22 mouse cellular contexts compared by ENCODE assay signal in genomic region chr12:76310633-76311032, GRCm38 (mm10). TPM values are rescaled to one million over a fixed set of nuclear protein-coding genes. Genes with fewer than 3 reads are reported as not detected.
DNase-seq lines count a peak whose midpoint lies in the region; ATAC-seq and TF ChIP-seq lines count a peak whose summit lies in the region.
"Had no signal": no experiment of that assay in that cellular context is flagged by ENCODE, and none has a peak within 500 bp of the region (broad histone marks: within the 10 kb centered on the region; RNA-seq: fewer than 3 reads in every experiment).

No protein-coding gene starts in this region.

- H3K27ac ChIP-seq in heart, postnatal 0 days (ENCODE audit: low read depth), result peak overlapping the region; percentile 5; the same call in 1 of the 2 replicates
- H3K27ac ChIP-seq in lung, embryonic 15.5 days, result peak overlapping the region; percentile 56
- H3K27ac ChIP-seq in brown adipose tissue, adult 24 weeks (replicated peaks; ENCODE audit: low read depth, low read length), result peak overlapping the region; percentile 79
- 0 out of 2 replicates have a peak overlapping the region, but pooled peaks have one; percentile 18 for H3K27ac ChIP-seq in liver, embryonic 12.5 days
- H3K27ac ChIP-seq: forebrain, embryonic 15.5 days; hindbrain, embryonic 13.5 days; limb, embryonic 12.5 days; liver, embryonic 14.5 days; neural tube, embryonic 12.5 days had no signal

- peaks cover 8% of the 10 kb centered on the region for H3K4me1 ChIP-seq in heart, postnatal 0 days (ENCODE audit: control insufficient read depth, insufficient read depth)
- peaks cover 31% of the 10 kb centered on the region for H3K4me1 ChIP-seq in lung, embryonic 15.5 days
- H3K4me1 ChIP-seq in brown adipose tissue, adult 24 weeks (ENCODE audit: control insufficient read depth, insufficient read depth, insufficient read length, low read length), result peaks cover 32% of the 10 kb centered on the region
- H3K4me1 ChIP-seq in liver, embryonic 12.5 days, result peaks cover 21% of the 10 kb centered on the region; the same call in 1 of the 2 replicates

- no peak overlapping the region for H3K9ac ChIP-seq in heart, postnatal 0 days (replicated peaks; ENCODE audit: low read depth, low read length)
- H3K9ac ChIP-seq in lung, embryonic 15.5 days, result no peak overlapping the region
- H3K9ac ChIP-seq in liver, embryonic 12.5 days, result no peak overlapping the region
- H3K9ac ChIP-seq: forebrain, embryonic 15.5 days; hindbrain, embryonic 13.5 days; limb, embryonic 12.5 days; liver, embryonic 14.5 days; neural tube, embryonic 12.5 days had no signal

- no peaks in the 10 kb centered on the region for H3K9me3 ChIP-seq in heart, postnatal 0 days (replicated peaks; ENCODE audit: control insufficient read depth, low read length)
- no peaks in the 10 kb centered on the region for H3K9me3 ChIP-seq in lung, embryonic 15.5 days
- no peaks in the 10 kb centered on the region for H3K9me3 ChIP-seq in liver, embryonic 12.5 days (replicated peaks)
- H3K9me3 ChIP-seq: forebrain, embryonic 15.5 days; hindbrain, embryonic 13.5 days; limb, embryonic 12.5 days; neural tube, embryonic 12.5 days had no signal

- H3K4me2 ChIP-seq in heart, postnatal 0 days (ENCODE audit: low read depth, low read length), result no peak overlapping the region
- no peak overlapping the region for H3K4me2 ChIP-seq in lung, embryonic 15.5 days
- H3K4me2 ChIP-seq in liver, embryonic 12.5 days, result no peak overlapping the region
- H3K4me2 ChIP-seq: forebrain, embryonic 15.5 days; hindbrain, embryonic 13.5 days; limb, embryonic 12.5 days; neural tube, embryonic 12.5 days had no signal

- H3K36me3 ChIP-seq in heart, postnatal 0 days (replicated peaks; ENCODE audit: control insufficient read depth, insufficient read depth, low read length), result peaks cover 24% of the 10 kb centered on the region
- H3K36me3 ChIP-seq in lung, embryonic 15.5 days, result peaks cover 25% of the 10 kb centered on the region
- peaks cover 99% of the 10 kb centered on the region for H3K36me3 ChIP-seq in liver, embryonic 12.5 days

- 39% methylated on average over 6 of the region's 6 CpGs for WGBS in heart, postnatal 0 days
- 62% methylated on average over 6 of the region's 6 CpGs for WGBS in lung, embryonic 15.5 days
- 68% methylated on average over 6 of the region's 6 CpGs for WGBS in liver, embryonic 12.5 days (ENCODE audit: insufficient replicate concordance)

- TF ChIP-seq EP300 in heart, postnatal 0 days (IDR thresholded peaks at IDR 0.05; ENCODE audit: low read depth), result no peak

- TF ChIP-seq CTCF in heart, postnatal 0 days (IDR thresholded peaks at IDR 0.05; ENCODE audit: low read depth), result no peak

- no peak for ATAC-seq in heart, postnatal 0 days (ENCODE audit: insufficient read depth, low read depth)
- no peak for ATAC-seq in lung, embryonic 15.5 days (ENCODE audit: borderline replicate concordance, extremely low read depth, low FRiP score, low TSS enrichment)
- no peak for ATAC-seq in liver, embryonic 12.5 days
- ATAC-seq: forebrain, embryonic 15.5 days; inflammation-experienced regulatory T-cells, adult 6 months had no signal

- no peak overlapping the region for H3K4me3 ChIP-seq in heart, postnatal 0 days (ENCODE audit: low read depth, low read length)
- no peak overlapping the region for H3K4me3 ChIP-seq in lung, embryonic 15.5 days
- no peak overlapping the region for H3K4me3 ChIP-seq in brown adipose tissue, adult 24 weeks (ENCODE audit: insufficient read depth, low read depth, low read length)
- no peak overlapping the region for H3K4me3 ChIP-seq in liver, embryonic 12.5 days
- H3K4me3 ChIP-seq: forebrain, embryonic 15.5 days; hindbrain, embryonic 13.5 days; limb, embryonic 12.5 days; neural tube, embryonic 12.5 days had no signal

- no peaks in the 10 kb centered on the region for H3K27me3 ChIP-seq in heart, postnatal 0 days (ENCODE audit: control insufficient read depth, insufficient read depth, low read length)
- H3K27me3 ChIP-seq in lung, embryonic 15.5 days, result no peaks in the 10 kb centered on the region
- no peaks in the 10 kb centered on the region for H3K27me3 ChIP-seq in liver, embryonic 12.5 days (replicated peaks)
- H3K27me3 ChIP-seq: forebrain, embryonic 15.5 days; hindbrain, embryonic 13.5 days; limb, embryonic 12.5 days; neural tube, embryonic 12.5 days had no signal

- no peak for DNase-seq in heart, postnatal 0 days (ENCODE audit: low spot score)
- no peak for DNase-seq in heart, adult 9 months (ENCODE audit: low spot score in 2 of 2)
- no peak for DNase-seq in lung, postnatal 36 days
- DNase-seq in layer of hippocampus, adult 11-12 months (ENCODE audit: low spot score), result no peak
- DNase-seq: adrenal gland, adult 2 months; cerebellum, adult 2 months; cerebellum, postnatal 25 days; heart, postnatal 10 days; kidney, adult 9 months; kidney, postnatal 25 days; layer of hippocampus, postnatal 36 days; midbrain, embryonic 14.5 days; right cerebral cortex, postnatal 14 days had no signal

RNA-seq across cellular contexts. Expression of gene Akap5, which starts 14.1 kb away (rescaled TPM):
- 0.50 and 3.7 TPM in 2 replicates for total RNA-seq in heart, postnatal 0 days (2014; rRNA removed; ENCODE audit: low replicate concordance)
- polyA plus RNA-seq in heart, postnatal 0 days (2015; fragmentation: Nextera tagmentation; extraction: Ambion mirVana), result 1.1 TPM in 2 replicates
- 23.3 and 28.7 TPM in 2 replicates for polyA plus RNA-seq in lung, embryonic 15.5 days (2015; fragmentation: Nextera tagmentation; extraction: Ambion mirVana)
- polyA plus RNA-seq in brown adipose tissue, adult 24 weeks (2012; ENCODE audit: insufficient read depth, insufficient read length, missing spikeins), result 0.71 and 0.87 TPM in 2 replicates
- polyA plus RNA-seq in liver, embryonic 12.5 days (2016; fragmentation: Nextera tagmentation; extraction: Ambion mirVana), result 0.98 and 1.0 TPM in 2 replicates

RNA-seq across cellular contexts. Expression of gene Mthfd1, which starts 55.5 kb away (rescaled TPM):
- total RNA-seq in heart, postnatal 0 days (2014; rRNA removed; ENCODE audit: low replicate concordance), result 18.3 and 23.8 TPM in 2 replicates
- 20.8 and 23.8 TPM in 2 replicates for polyA plus RNA-seq in heart, postnatal 0 days (2015; fragmentation: Nextera tagmentation; extraction: Ambion mirVana)
- polyA plus RNA-seq in lung, embryonic 15.5 days (2015; fragmentation: Nextera tagmentation; extraction: Ambion mirVana), result 97.4 and 99.8 TPM in 2 replicates
- polyA plus RNA-seq in brown adipose tissue, adult 24 weeks (2012; ENCODE audit: insufficient read depth, insufficient read length, missing spikeins), result 14.7 and 15.1 TPM in 2 replicates
- 135 and 142 TPM in 2 replicates for polyA plus RNA-seq in liver, embryonic 12.5 days (2016; fragmentation: Nextera tagmentation; extraction: Ambion mirVana)

RNA-seq across cellular contexts. Expression of gene Zbtb25, which starts 58.8 kb away (rescaled TPM):
- total RNA-seq in heart, postnatal 0 days (2014; rRNA removed; ENCODE audit: low replicate concordance), result 8.1 and 26.1 TPM in 2 replicates
- polyA plus RNA-seq in heart, postnatal 0 days (2015; fragmentation: Nextera tagmentation; extraction: Ambion mirVana), result 8.6 and 10.4 TPM in 2 replicates
- 15.8 and 16.7 TPM in 2 replicates for polyA plus RNA-seq in lung, embryonic 15.5 days (2015; fragmentation: Nextera tagmentation; extraction: Ambion mirVana)
- polyA plus RNA-seq in brown adipose tissue, adult 24 weeks (2012; ENCODE audit: insufficient read depth, insufficient read length, missing spikeins), result 7.3 and 10.2 TPM in 2 replicates
- 10.3 and 10.8 TPM in 2 replicates for polyA plus RNA-seq in liver, embryonic 12.5 days (2016; fragmentation: Nextera tagmentation; extraction: Ambion mirVana)

RNA-seq across cellular contexts. Expression of gene Zbtb1, which starts 59.4 kb away (rescaled TPM):
- total RNA-seq in heart, postnatal 0 days (2014; rRNA removed; ENCODE audit: low replicate concordance), result 2.8 and 5.0 TPM in 2 replicates
- 4.4 and 4.6 TPM in 2 replicates for polyA plus RNA-seq in heart, postnatal 0 days (2015; fragmentation: Nextera tagmentation; extraction: Ambion mirVana)
- polyA plus RNA-seq in lung, embryonic 15.5 days (2015; fragmentation: Nextera tagmentation; extraction: Ambion mirVana), result 9.6 and 10.8 TPM in 2 replicates
- 1.7 and 2.7 TPM in 2 replicates for polyA plus RNA-seq in brown adipose tissue, adult 24 weeks (2012; ENCODE audit: insufficient read depth, insufficient read length, missing spikeins)
- 7.3 and 8.2 TPM in 2 replicates for polyA plus RNA-seq in liver, embryonic 12.5 days (2016; fragmentation: Nextera tagmentation; extraction: Ambion mirVana)

Comparison
In these comparisons a context has a peak if more than half of its experiments do, and no peak if none do; other contexts are left out.
1. H3K27ac ChIP-seq: peak in every context shown above with its lines; median percentile 79 in brown adipose tissue, adult 24 weeks; 56 in lung, embryonic 15.5 days; 18 in liver, embryonic 12.5 days; 5 in heart, postnatal 0 days.
2. RNA of gene Akap5, which starts 14.1 kb away (polyA plus RNA-seq): 23.3 to 28.7 TPM in lung, embryonic 15.5 days; 1.1 TPM in heart, postnatal 0 days, 0.98 to 1.0 TPM in liver, embryonic 12.5 days and 0.71 to 0.87 TPM in brown adipose tissue, adult 24 weeks; every median in the first group is over 10 times any median in the second.